Mouse (Mus musculus) brown adipose tissue, adult 24 weeks (tissue): Measurements from ENCODE around the gene Sntn. TPM values are rescaled to one million over a fixed set of nuclear protein-coding genes. Genes with fewer than 3 reads are reported as not detected.

Experiments used
- H3K27ac ChIP-seq: fragments of 200-500 bp; replicated peaks from 2 replicates; pipeline ENCODE4 v1.5.1; 2012; ENCODE audit warnings: low read depth, mild to moderate bottlenecking, low read length
- H3K4me1 ChIP-seq: fragments of 200-500 bp; 2 replicates; pipeline ENCODE4 v1.6.1; 2012; ENCODE audit warnings: low read length, mixed read lengths; ENCODE audit not compliant: control insufficient read depth, insufficient read depth, insufficient read length
- H3K4me3 ChIP-seq: fragments of 200-500 bp; 2 replicates; pipeline ENCODE4 v1.5.1; 2012; ENCODE audit warnings: low read depth, mild to moderate bottlenecking, low read length, moderate library complexity; ENCODE audit not compliant: insufficient read depth
- polyA plus RNA-seq: library from polyadenylated mRNA; stranded (reverse); fragments of >200 nt; gene quantifications from 2 replicates; pipeline ENCODE4 v1.2.4, GENCODE M21; 2012; ENCODE audit not compliant: missing spikeins, insufficient read depth, insufficient read length

The Sntn gene
- polyA plus RNA-seq, result not detected in 2 replicates

GRCm38 (mm10) chr14:13670576-13670975 lies at the start of gene Sntn:
Gene Sntn (plus strand): TSS chr14:13670876.
- no peak within 1 kb of the TSS for H3K27ac ChIP-seq
- no peaks in the 10 kb centered on the region for H3K4me1 ChIP-seq
- H3K4me3 ChIP-seq, result no peak within 1 kb of the TSS

- no peak overlapping the region for H3K4me3 ChIP-seq
- no peaks in the 10 kb centered on the region for H3K4me1 ChIP-seq
These were observed 20.8 kb upstream of the Sntn start for GRCm38 (mm10) chr14:13649865-13650264.

GRCm38 (mm10) chr14:13651039-13651438 lies 19.6 kb upstream of the Sntn start:
- Histone ChIP-seq H3K27ac (no peak overlapping the region), H3K4me1 (no peaks in the 10 kb centered on the region), H3K4me3 (no peak overlapping the region)

More at GRCm38 (mm10) chr14:13649865-13650264, 20.8 kb upstream of the Sntn start:
- H3K27ac ChIP-seq, result no peak overlapping the region

GRCm38 (mm10) chr14:13651541-13652298 lies 19.0 kb upstream of the Sntn start:
- no peaks in the 10 kb centered on the region for H3K4me1 ChIP-seq
- H3K27ac ChIP-seq, result no peak overlapping the region
- no peak overlapping the region for H3K4me3 ChIP-seq

- no peak overlapping the region for H3K27ac ChIP-seq
- no peak overlapping the region for H3K4me3 ChIP-seq
- H3K4me1 ChIP-seq, result no peaks in the 10 kb centered on the region
These were observed 16.0 kb downstream of the Sntn start for GRCm38 (mm10) chr14:13686716-13687115.

GRCm38 (mm10) chr14:13690426-13690825 lies 19.8 kb downstream of the Sntn start:
- H3K4me1 ChIP-seq, result no peaks in the 10 kb centered on the region
- H3K4me3 ChIP-seq, result no peak overlapping the region
- no peak overlapping the region for H3K27ac ChIP-seq

GRCm38 (mm10) chr14:13732263-13732662 lies 61.6 kb downstream of the Sntn start:
- no peak overlapping the region for H3K4me3 ChIP-seq
- H3K4me1 ChIP-seq, result no peaks in the 10 kb centered on the region
- H3K27ac ChIP-seq, result no peak overlapping the region

Other genes starting within 250 kb of the Sntn start
- not detected in 2 replicates for gene Gm281, start 243.6 kb downstream of the Sntn start, polyA plus RNA-seq